Comparison of ENCODE assay signal across 8 mouse cellular contexts in genomic region chr10:122054535-122054934, GRCm38 (mm10). TPM values are rescaled to one million over a fixed set of nuclear protein-coding genes. Genes with fewer than 3 reads are reported as not detected.
DNase-seq lines count a peak whose midpoint lies in the region; ATAC-seq lines count a peak whose summit lies in the region.

No protein-coding gene starts in this region.

- no peak overlapping the region for H3K27ac ChIP-seq in heart, embryonic 12.5 days (ENCODE audit: poor library complexity, severe bottlenecking)
- no peak overlapping the region for H3K27ac ChIP-seq in stomach, embryonic 15.5 days

- H3K27me3 ChIP-seq in heart, embryonic 12.5 days (replicated peaks), result no peaks in the 10 kb centered on the region
- no peaks in the 10 kb centered on the region for H3K27me3 ChIP-seq in stomach, embryonic 15.5 days (replicated peaks)

- H3K4me2 ChIP-seq in heart, embryonic 12.5 days, result no peak overlapping the region
- H3K4me2 ChIP-seq in stomach, embryonic 15.5 days, result no peak overlapping the region

- H3K4me3 ChIP-seq in heart, embryonic 12.5 days, result no peak overlapping the region
- H3K4me3 ChIP-seq in stomach, embryonic 15.5 days (replicated peaks), result no peak overlapping the region

- ATAC-seq in heart, embryonic 12.5 days (ENCODE audit: insufficient number of reproducible peaks, low FRiP score), result no peak
- ATAC-seq in erythroblast, adult 5-6 weeks (replicated peaks; ENCODE audit: low FRiP score, poor library complexity, severe bottlenecking), result peak; percentile 52
- peak; percentile 88 for ATAC-seq in megakaryocyte-erythroid progenitor cell, adult 5-6 weeks (replicated peaks; ENCODE audit: low FRiP score, low TSS enrichment, poor library complexity, severe bottlenecking)
- peak; percentile 53; the same call in 1 of the 2 replicates for ATAC-seq in stomach, embryonic 15.5 days (ENCODE audit: insufficient read depth, low FRiP score, low read depth)

- 13% methylated on average over 8 of the region's 8 CpGs for WGBS in heart, embryonic 12.5 days
- 12% methylated on average over 8 of the region's 8 CpGs for WGBS in stomach, embryonic 15.5 days

- DNase-seq in heart, adult 11 months, result peak; percentile 95
- DNase-seq in adrenal gland, adult 2 months, result peak; percentile 36
- DNase-seq in heart, postnatal 25 days (ENCODE audit: low spot score), result peak; percentile 15
- peak; percentile 28 to 41 for DNase-seq in layer of hippocampus, postnatal 14 days (ENCODE audit: low spot score in 2 of 2)

- intact Hi-C loops in heart, postnatal 25 days (cut with DNase I), result no loop called here

- no peaks in the 10 kb centered on the region for H3K36me3 ChIP-seq in heart, embryonic 12.5 days
- H3K36me3 ChIP-seq in stomach, embryonic 15.5 days, result no peaks in the 10 kb centered on the region

- no peak overlapping the region for H3K9ac ChIP-seq in heart, embryonic 12.5 days
- no peak overlapping the region for H3K9ac ChIP-seq in stomach, embryonic 15.5 days

- H3K9me3 ChIP-seq in heart, embryonic 12.5 days (replicated peaks), result no peaks in the 10 kb centered on the region
- no peaks in the 10 kb centered on the region for H3K9me3 ChIP-seq in stomach, embryonic 15.5 days

- H3K4me1 ChIP-seq in heart, embryonic 12.5 days (replicated peaks), result no peaks in the 10 kb centered on the region
- H3K4me1 ChIP-seq in stomach, embryonic 15.5 days, result no peaks in the 10 kb centered on the region

RNA-seq across cellular contexts. Expression of gene Srgap1, which starts 7.4 kb away (rescaled TPM):
- 8.5 and 8.6 TPM in 2 replicates for polyA plus RNA-seq in heart, embryonic 12.5 days (2016; fragmentation: Nextera tagmentation; extraction: Ambion mirVana)
- 1 to 10 TPM; 1.2 to 2.4 TPM for total RNA-seq in adrenal gland, adult 2 months (2021)
- 0.75 and 0.88 TPM in 2 replicates for polyA plus RNA-seq in adrenal gland, adult 2 months (2012; rRNA removed)
- not detected in 2 replicates for total RNA-seq in erythroblast, adult 5-6 weeks (2015; ENCODE audit: low replicate concordance)
- not detected in 2 replicates for total RNA-seq in erythroblast, adult 5-6 weeks (2017; ENCODE audit: low replicate concordance)
- 1 to 10 TPM; 2.0 to 2.4 TPM for total RNA-seq in heart, postnatal 25 days (2021)
- 10 to 100 TPM; 19.0 to 23.4 TPM for total RNA-seq in layer of hippocampus, postnatal 14 days (2021)
- 0.07 and 0.84 TPM in 2 replicates for total RNA-seq in megakaryocyte-erythroid progenitor cell, adult 5-6 weeks (2014; fragmentation: Nextera tagmentation)
- total RNA-seq in megakaryocyte-erythroid progenitor cell, adult 5-6 weeks (2017), result not detected in 2 replicates
- 10.0 and 10.4 TPM in 2 replicates for polyA plus RNA-seq in stomach, embryonic 15.5 days (2015; fragmentation: Nextera tagmentation; extraction: Ambion mirVana)

RNA-seq across cellular contexts. Expression of gene Rxylt1, which starts 42.6 kb away (rescaled TPM):
- 41.8 and 43.5 TPM in 2 replicates for polyA plus RNA-seq in heart, embryonic 12.5 days (2016; fragmentation: Nextera tagmentation; extraction: Ambion mirVana)
- total RNA-seq in adrenal gland, adult 2 months (2021), result 10 to 100 TPM; 36.6 to 42.6 TPM
- 12.0 and 14.0 TPM in 2 replicates for polyA plus RNA-seq in adrenal gland, adult 2 months (2012; rRNA removed)
- 6.9 and 9.8 TPM in 2 replicates for total RNA-seq in erythroblast, adult 5-6 weeks (2015; ENCODE audit: low replicate concordance)
- 0.84 and 1.4 TPM in 2 replicates for total RNA-seq in erythroblast, adult 5-6 weeks (2017; ENCODE audit: low replicate concordance)
- 10 to 100 TPM; 32.9 to 34.1 TPM for total RNA-seq in heart, postnatal 25 days (2021)
- 10 to 100 TPM; 39.0 to 42.1 TPM for total RNA-seq in layer of hippocampus, postnatal 14 days (2021)
- 16.6 and 28.4 TPM in 2 replicates for total RNA-seq in megakaryocyte-erythroid progenitor cell, adult 5-6 weeks (2014; fragmentation: Nextera tagmentation)
- total RNA-seq in megakaryocyte-erythroid progenitor cell, adult 5-6 weeks (2017), result 39.7 and 51.5 TPM in 2 replicates
- 48.8 and 52.7 TPM in 2 replicates for polyA plus RNA-seq in stomach, embryonic 15.5 days (2015; fragmentation: Nextera tagmentation; extraction: Ambion mirVana)

Comparison
In these comparisons a context has a peak if more than half of its experiments do, and no peak if none do; other contexts are left out.
1. DNase-seq: peak in every context shown above with its lines; median percentile 95 in heart, adult 11 months; 36 in adrenal gland, adult 2 months; 34 in layer of hippocampus, postnatal 14 days; 15 in heart, postnatal 25 days.
2. RNA of gene Srgap1, which starts 7.4 kb away (total RNA-seq): 19.0 to 23.4 TPM in layer of hippocampus, postnatal 14 days; 1.2 to 2.4 TPM in adrenal gland, adult 2 months, 2.0 to 2.4 TPM in heart, postnatal 25 days, 0.07 to 0.84 TPM in megakaryocyte-erythroid progenitor cell, adult 5-6 weeks and not detected in erythroblast, adult 5-6 weeks; every median in the first group is over 4 times any median in the second.